Mouse (Mus musculus): ENCODE measurements at regions not wholly inside any gene's neighbourhood (a gene's known extent, or its start where the extent isn't known, plus 50 kb on each side); places are given as distances from the start of the nearest gene placed in this dataset.

- no peak overlapping the region for H3K27ac ChIP-seq (ENCODE audit: low read length)
- H3K27me3 ChIP-seq (ENCODE audit: control insufficient read depth, insufficient read depth, low read length) = peaks cover 90% of the 10 kb centered on the region
- 0 out of 2 replicates have a peak, but pooled peaks cover 4% of the 10 kb centered on the region for H3K4me1 ChIP-seq (ENCODE audit: control insufficient read depth, insufficient read depth, low read length)
- no peak overlapping the region for H3K4me3 ChIP-seq (ENCODE audit: low read length)
- 3% methylated on average over 8 of the region's 8 CpGs for WGBS
- no peak overlapping the region for H3K9ac ChIP-seq (ENCODE audit: low read length)
- H3K4me2 ChIP-seq (ENCODE audit: low read depth, low read length) = no peak overlapping the region
- H3K36me3 ChIP-seq (ENCODE audit: control insufficient read depth, insufficient read depth) = no peaks in the 10 kb centered on the region
- ATAC-seq (replicated peaks; ENCODE audit: extremely low read depth, insufficient read depth, low FRiP score) = no peak
- H3K9me3 ChIP-seq (replicated peaks; ENCODE audit: control insufficient read depth, low read length) = no peaks in the 10 kb centered on the region; the same call in 1 of the 2 replicates
Measured at GRCm38 (mm10) chr13:83716711-83717171, 212.9 kb downstream of the Mef2c start.

- WGBS = 10% methylated on average over 4 of the region's 4 CpGs
Measured at GRCm38 (mm10) chr13:83717686-83718210, 213.9 kb downstream of the Mef2c start.

GRCm38 (mm10) chr13:83718431-83719410 lies 214.9 kb downstream of the Mef2c start:
- Histone ChIP-seq H3K36me3 (ENCODE audit: control insufficient read depth, insufficient read depth) (no peaks in the 10 kb centered on the region), H3K27ac (ENCODE audit: low read length) (no peak overlapping the region), H3K4me2 (ENCODE audit: low read depth, low read length) (no peak overlapping the region), H3K9ac (ENCODE audit: low read length) (no peak overlapping the region), H3K27me3 (ENCODE audit: control insufficient read depth, insufficient read depth, low read length) (peaks cover 93% of the 10 kb centered on the region), H3K4me1 (ENCODE audit: control insufficient read depth, insufficient read depth, low read length) (0 out of 2 replicates have a peak, but pooled peaks cover 4% of the 10 kb centered on the region), H3K9me3 (replicated peaks; ENCODE audit: control insufficient read depth, low read length) (no peaks in the 10 kb centered on the region; the same call in 1 of the 2 replicates), H3K4me3 (ENCODE audit: low read length) (no peak overlapping the region)
- 8% methylated on average over 10 of the region's 10 CpGs for WGBS
- ATAC-seq (replicated peaks; ENCODE audit: extremely low read depth, insufficient read depth, low FRiP score) = no peak

More at GRCm38 (mm10) chr13:83717686-83718210, 213.9 kb downstream of the Mef2c start:
- no peak for ATAC-seq (replicated peaks; ENCODE audit: extremely low read depth, insufficient read depth, low FRiP score)
- H3K27ac ChIP-seq (ENCODE audit: low read length) = no peak overlapping the region
- H3K4me2 ChIP-seq (ENCODE audit: low read depth, low read length) = no peak overlapping the region
- no peak overlapping the region for H3K9ac ChIP-seq (ENCODE audit: low read length)
- 0 out of 2 replicates have a peak, but pooled peaks cover 4% of the 10 kb centered on the region for H3K4me1 ChIP-seq (ENCODE audit: control insufficient read depth, insufficient read depth, low read length)
- no peaks in the 10 kb centered on the region; the same call in 1 of the 2 replicates for H3K9me3 ChIP-seq (replicated peaks; ENCODE audit: control insufficient read depth, low read length)
- peaks cover 91% of the 10 kb centered on the region for H3K27me3 ChIP-seq (ENCODE audit: control insufficient read depth, insufficient read depth, low read length)
- no peaks in the 10 kb centered on the region for H3K36me3 ChIP-seq (ENCODE audit: control insufficient read depth, insufficient read depth)
- no peak overlapping the region for H3K4me3 ChIP-seq (ENCODE audit: low read length)

GRCm38 (mm10) chr13:83719635-83720291 lies 215.9 kb downstream of the Mef2c start:
- ATAC-seq (replicated peaks; ENCODE audit: extremely low read depth, insufficient read depth, low FRiP score) = no peak
- 7% methylated on average over 24 of the region's 24 CpGs for WGBS
- peaks cover 92% of the 10 kb centered on the region for H3K27me3 ChIP-seq (ENCODE audit: control insufficient read depth, insufficient read depth, low read length)
- H3K9me3 ChIP-seq (replicated peaks; ENCODE audit: control insufficient read depth, low read length) = no peaks in the 10 kb centered on the region; the same call in 1 of the 2 replicates
- H3K4me1 ChIP-seq (ENCODE audit: control insufficient read depth, insufficient read depth, low read length) = 0 out of 2 replicates have a peak, but pooled peaks cover 4% of the 10 kb centered on the region
- no peaks in the 10 kb centered on the region for H3K36me3 ChIP-seq (ENCODE audit: control insufficient read depth, insufficient read depth)
- no peak overlapping the region for H3K9ac ChIP-seq (ENCODE audit: low read length)
- H3K4me3 ChIP-seq (ENCODE audit: low read length) = no peak overlapping the region
- no peak overlapping the region for H3K27ac ChIP-seq (ENCODE audit: low read length)
- no peak overlapping the region for H3K4me2 ChIP-seq (ENCODE audit: low read depth, low read length)

- Histone ChIP-seq H3K9me3 (replicated peaks; ENCODE audit: control insufficient read depth, low read length) (peaks cover 5% of the 10 kb centered on the region; the same call in 1 of the 2 replicates), H3K4me1 (ENCODE audit: control insufficient read depth, insufficient read depth, low read length) (0 out of 2 replicates have a peak, but pooled peaks cover under 1% of the 10 kb centered on the region), H3K4me2 (ENCODE audit: low read depth, low read length) (no peak overlapping the region), H3K36me3 (ENCODE audit: control insufficient read depth, insufficient read depth) (no peaks in the 10 kb centered on the region), H3K27me3 (ENCODE audit: control insufficient read depth, insufficient read depth, low read length) (peaks cover 92% of the 10 kb centered on the region), H3K4me3 (ENCODE audit: low read length) (no peak overlapping the region), H3K9ac (ENCODE audit: low read length) (no peak overlapping the region), H3K27ac (ENCODE audit: low read length) (no peak overlapping the region)
- WGBS = 2% methylated on average over 12 of the region's 12 CpGs
- ATAC-seq (replicated peaks; ENCODE audit: extremely low read depth, insufficient read depth, low FRiP score) = no peak
Measured at GRCm38 (mm10) chr13:83720352-83720751, 216.5 kb downstream of the Mef2c start.

- WGBS = 1% methylated on average over 29 of the region's 30 CpGs
Measured at GRCm38 (mm10) chr13:83720883-83721371, 217.1 kb downstream of the Mef2c start.

GRCm38 (mm10) chr13:83721563-83721962 lies 217.7 kb downstream of the Mef2c start:
- no peak overlapping the region for H3K4me3 ChIP-seq (ENCODE audit: low read length)
- H3K4me1 ChIP-seq (ENCODE audit: control insufficient read depth, insufficient read depth, low read length) = no peaks in the 10 kb centered on the region
- H3K9me3 ChIP-seq (replicated peaks; ENCODE audit: control insufficient read depth, low read length) = peaks cover 5% of the 10 kb centered on the region; the same call in 1 of the 2 replicates
- H3K36me3 ChIP-seq (ENCODE audit: control insufficient read depth, insufficient read depth) = no peaks in the 10 kb centered on the region
- no peak for ATAC-seq (replicated peaks; ENCODE audit: extremely low read depth, insufficient read depth, low FRiP score)
- no peak overlapping the region for H3K27ac ChIP-seq (ENCODE audit: low read length)
- peaks cover 94% of the 10 kb centered on the region for H3K27me3 ChIP-seq (ENCODE audit: control insufficient read depth, insufficient read depth, low read length)
- H3K9ac ChIP-seq (ENCODE audit: low read length) = no peak overlapping the region
- 4% methylated on average over 14 of the region's 14 CpGs for WGBS
- H3K4me2 ChIP-seq (ENCODE audit: low read depth, low read length) = no peak overlapping the region

More at GRCm38 (mm10) chr13:83720883-83721371, 217.1 kb downstream of the Mef2c start:
- Histone ChIP-seq H3K4me2 (ENCODE audit: low read depth, low read length) (peak overlapping the region; percentile 24), H3K27me3 (ENCODE audit: control insufficient read depth, insufficient read depth, low read length) (peaks cover 94% of the 10 kb centered on the region), H3K27ac (ENCODE audit: low read length) (no peak overlapping the region), H3K9me3 (replicated peaks; ENCODE audit: control insufficient read depth, low read length) (peaks cover 5% of the 10 kb centered on the region; the same call in 1 of the 2 replicates), H3K4me1 (ENCODE audit: control insufficient read depth, insufficient read depth, low read length) (no peaks in the 10 kb centered on the region), H3K36me3 (ENCODE audit: control insufficient read depth, insufficient read depth) (no peaks in the 10 kb centered on the region), H3K9ac (ENCODE audit: low read length) (no peak overlapping the region), H3K4me3 (ENCODE audit: low read length) (peak overlapping the region; percentile 9; the same call in 1 of the 2 replicates)
- ATAC-seq (replicated peaks; ENCODE audit: extremely low read depth, insufficient read depth, low FRiP score) = no peak

GRCm38 (mm10) chr13:83722241-83722640 lies 218.4 kb downstream of the Mef2c start:
- no peak overlapping the region for H3K9ac ChIP-seq (ENCODE audit: low read length)
- no peak overlapping the region for H3K4me2 ChIP-seq (ENCODE audit: low read depth, low read length)
- H3K4me3 ChIP-seq (ENCODE audit: low read length) = no peak overlapping the region
- peaks cover 4% of the 10 kb centered on the region; the same call in 1 of the 2 replicates for H3K4me1 ChIP-seq (ENCODE audit: control insufficient read depth, insufficient read depth, low read length)
- WGBS = 7% methylated on average over 7 of the region's 7 CpGs
- no peak for ATAC-seq (replicated peaks; ENCODE audit: extremely low read depth, insufficient read depth, low FRiP score)
- no peak overlapping the region for H3K27ac ChIP-seq (ENCODE audit: low read length)
- H3K9me3 ChIP-seq (replicated peaks; ENCODE audit: control insufficient read depth, low read length) = peaks cover 5% of the 10 kb centered on the region; the same call in 1 of the 2 replicates
- H3K36me3 ChIP-seq (ENCODE audit: control insufficient read depth, insufficient read depth) = no peaks in the 10 kb centered on the region
- peaks cover 95% of the 10 kb centered on the region for H3K27me3 ChIP-seq (ENCODE audit: control insufficient read depth, insufficient read depth, low read length)

Measured in heart, embryonic 16.5 days (tissue).